Mouse (Mus musculus): ENCODE measurements around the gene Skp2. TPM values are rescaled to one million over a fixed set of nuclear protein-coding genes. Genes with fewer than 3 reads are reported as not detected.

Skp2 gene
- polyA plus RNA-seq, 1 experiment from 2014 or later: 29.0 TPM

GRCm38 (mm10) chr15:9074139-9074538, 81.1 kb downstream of the Skp2 start:
- no peak overlapping the region; the same call in 1 of the 2 replicates for H3K27ac ChIP-seq
- H3K36me3 ChIP-seq (ENCODE audit: insufficient read depth, low read length): no peaks in the 10 kb centered on the region
- TF ChIP-seq CTCF (IDR thresholded peaks at IDR 0.05; ENCODE audit: low read depth): no peak
- peaks cover 22% of the 10 kb centered on the region for H3K4me1 ChIP-seq (replicated peaks; ENCODE audit: insufficient read depth, low read length)
- peak overlapping the region; percentile 64; the same call in 1 of the 2 replicates for H3K4me2 ChIP-seq (ENCODE audit: low read length)
- DNase-seq (ENCODE audit: low spot score) (peak; percentile 9), ATAC-seq (replicated peaks; ENCODE audit: low FRiP score, low read depth) (no peak)
- H3K4me3 ChIP-seq (replicated peaks; ENCODE audit: low read depth, low read length): no peak overlapping the region
- no peaks in the 10 kb centered on the region for H3K27me3 ChIP-seq (ENCODE audit: insufficient read depth, low read length)
- H3K9me3 ChIP-seq (replicated peaks; ENCODE audit: low read length): no peaks in the 10 kb centered on the region
- WGBS: 23% methylated on average over 2 of the region's 2 CpGs
- no peak overlapping the region for H3K9ac ChIP-seq (ENCODE audit: low read depth, low read length)

GRCm38 (mm10) chr15:9073684-9074083, 81.5 kb downstream of the Skp2 start:
- 68% methylated on average over 5 of the region's 5 CpGs for WGBS
- H3K4me2 ChIP-seq (ENCODE audit: low read length): peak overlapping the region; percentile 64; the same call in 1 of the 2 replicates
- no peak overlapping the region; the same call in 1 of the 2 replicates for H3K27ac ChIP-seq
- ATAC-seq (replicated peaks; ENCODE audit: low FRiP score, low read depth) (no peak), DNase-seq (ENCODE audit: low spot score) (no peak)
- H3K4me1 ChIP-seq (replicated peaks; ENCODE audit: insufficient read depth, low read length): peaks cover 19% of the 10 kb centered on the region
- no peaks in the 10 kb centered on the region for H3K27me3 ChIP-seq (ENCODE audit: insufficient read depth, low read length)
- no peak overlapping the region for H3K9ac ChIP-seq (ENCODE audit: low read depth, low read length)
- TF ChIP-seq CTCF (IDR thresholded peaks at IDR 0.05; ENCODE audit: low read depth): no peak
- no peak overlapping the region for H3K4me3 ChIP-seq (replicated peaks; ENCODE audit: low read depth, low read length)
- H3K36me3 ChIP-seq (ENCODE audit: insufficient read depth, low read length): no peaks in the 10 kb centered on the region
- no peaks in the 10 kb centered on the region for H3K9me3 ChIP-seq (replicated peaks; ENCODE audit: low read length)

- Histone ChIP-seq H3K9ac (ENCODE audit: low read depth, low read length) (no peak overlapping the region), H3K4me1 (replicated peaks; ENCODE audit: insufficient read depth, low read length) (peaks cover 19% of the 10 kb centered on the region), H3K4me3 (replicated peaks; ENCODE audit: low read depth, low read length) (0 out of 2 replicates have a peak overlapping the region, but pooled peaks have one; percentile 88), H3K36me3 (ENCODE audit: insufficient read depth, low read length) (no peaks in the 10 kb centered on the region), H3K4me2 (ENCODE audit: low read length) (peak overlapping the region; percentile 64), H3K27me3 (ENCODE audit: insufficient read depth, low read length) (no peaks in the 10 kb centered on the region), H3K9me3 (replicated peaks; ENCODE audit: low read length) (no peaks in the 10 kb centered on the region), H3K27ac (no peak overlapping the region)
- DNase-seq (ENCODE audit: low spot score) (no peak), ATAC-seq (replicated peaks; ENCODE audit: low FRiP score, low read depth) (no peak)
- TF ChIP-seq CTCF (IDR thresholded peaks at IDR 0.05; ENCODE audit: low read depth): no peak
- WGBS: 44% methylated on average over 12 of the region's 12 CpGs
Measured at GRCm38 (mm10) chr15:9073067-9073608, 82.1 kb downstream of the Skp2 start.

GRCm38 (mm10) chr15:9072630-9073029, 82.6 kb downstream of the Skp2 start:
- DNase-seq (ENCODE audit: low spot score) (peak; percentile 23), ATAC-seq (replicated peaks; ENCODE audit: low FRiP score, low read depth) (no peak)
- TF ChIP-seq CTCF (IDR thresholded peaks at IDR 0.05; ENCODE audit: low read depth): no peak
- Histone ChIP-seq H3K27ac (no peak overlapping the region), H3K4me2 (ENCODE audit: low read length) (peak overlapping the region; percentile 64), H3K9ac (ENCODE audit: low read depth, low read length) (0 out of 2 replicates have a peak overlapping the region, but pooled peaks have one; percentile 90), H3K4me1 (replicated peaks; ENCODE audit: insufficient read depth, low read length) (peaks cover 19% of the 10 kb centered on the region), H3K27me3 (ENCODE audit: insufficient read depth, low read length) (no peaks in the 10 kb centered on the region), H3K9me3 (replicated peaks; ENCODE audit: low read length) (no peaks in the 10 kb centered on the region), H3K4me3 (replicated peaks; ENCODE audit: low read depth, low read length) (peak overlapping the region; percentile 88), H3K36me3 (ENCODE audit: insufficient read depth, low read length) (no peaks in the 10 kb centered on the region)
- WGBS: 31% methylated on average over 5 of the region's 5 CpGs

- under 1% methylated on average over 66 of the region's 66 CpGs for WGBS
- Histone ChIP-seq H3K4me1 (replicated peaks; ENCODE audit: insufficient read depth, low read length) (peaks cover 19% of the 10 kb centered on the region), H3K4me2 (ENCODE audit: low read length) (peak overlapping the region; percentile 64), H3K9ac (ENCODE audit: low read depth, low read length) (peak overlapping the region; percentile 90), H3K27ac (peak overlapping the region; percentile 94), H3K9me3 (replicated peaks; ENCODE audit: low read length) (no peaks in the 10 kb centered on the region), H3K36me3 (ENCODE audit: insufficient read depth, low read length) (no peaks in the 10 kb centered on the region), H3K4me3 (replicated peaks; ENCODE audit: low read depth, low read length) (peak overlapping the region; percentile 88), H3K27me3 (ENCODE audit: insufficient read depth, low read length) (no peaks in the 10 kb centered on the region)
- ATAC-seq (replicated peaks; ENCODE audit: low FRiP score, low read depth): peak; percentile 10
- DNase-seq (ENCODE audit: low spot score): peak; percentile 65
- TF ChIP-seq CTCF (IDR thresholded peaks at IDR 0.05; ENCODE audit: low read depth): no peak
Measured at GRCm38 (mm10) chr15:9071556-9072544, 83.4 kb downstream of the Skp2 start.

- Histone ChIP-seq H3K4me3 (replicated peaks; ENCODE audit: low read depth, low read length) (peak within 1 kb of the TSS; percentile 88), H3K36me3 (ENCODE audit: insufficient read depth, low read length) (no peaks in the 10 kb centered on the region), H3K27me3 (ENCODE audit: insufficient read depth, low read length) (no peaks in the 10 kb centered on the region), H3K4me1 (replicated peaks; ENCODE audit: insufficient read depth, low read length) (peaks cover 19% of the 10 kb centered on the region), H3K4me2 (ENCODE audit: low read length) (peak within 1 kb of the TSS; percentile 64), H3K27ac (peak within 1 kb of the TSS; percentile 94), H3K9me3 (replicated peaks; ENCODE audit: low read length) (no peaks in the 10 kb centered on the region), H3K9ac (ENCODE audit: low read depth, low read length) (peak within 1 kb of the TSS; percentile 90)
- WGBS: under 1% methylated on average over 50 of the region's 54 CpGs
- ATAC-seq (replicated peaks; ENCODE audit: low FRiP score, low read depth) (peak; percentile 99), DNase-seq (ENCODE audit: low spot score) (peak; percentile 100)
- TF ChIP-seq CTCF (IDR thresholded peaks at IDR 0.05; ENCODE audit: low read depth): no peak
Measured at GRCm38 (mm10) chr15:9070912-9071555, 84.2 kb downstream of the Skp2 start, which contains the start of gene Nadk2. TSS of gene Nadk2 (plus strand) at chr15:9071260.

All from kidney, postnatal 0 days (tissue).